Mouse (Mus musculus) gastrocnemius, adult 8-10 months (tissue): ENCODE measurements around the gene Axin1. TPM values are rescaled to one million over a fixed set of nuclear protein-coding genes. Genes with fewer than 3 reads are reported as not detected.
"Not testable (repeated sequence)": the region's sequence is repeated elsewhere in the genome, so short reads cannot be mapped to it uniquely, and the experiment has no call there.

Experiments
- DNase-seq, 2 experiments: peaks; one replicate each; pipeline ENCODE4 v3.0.0; 2022; ENCODE audit warnings: low spot score in 2 of 2
- total RNA-seq, 4 experiments: library from RNA; stranded (reverse); gene quantifications; 2 replicates each; pipeline ENCODE4 v1.2.4; 2022

The Axin1 gene
- total RNA-seq: 10 to 100 TPM; 15.4 to 19.8 (median 17.7) TPM

GRCm38 (mm10) chr17:26138239-26138836 lies at the start of gene Axin1:
TSS of gene Axin1 (plus strand) at chr17:26138688.
- DNase-seq: peak; percentile 88 to 91

DNA sequence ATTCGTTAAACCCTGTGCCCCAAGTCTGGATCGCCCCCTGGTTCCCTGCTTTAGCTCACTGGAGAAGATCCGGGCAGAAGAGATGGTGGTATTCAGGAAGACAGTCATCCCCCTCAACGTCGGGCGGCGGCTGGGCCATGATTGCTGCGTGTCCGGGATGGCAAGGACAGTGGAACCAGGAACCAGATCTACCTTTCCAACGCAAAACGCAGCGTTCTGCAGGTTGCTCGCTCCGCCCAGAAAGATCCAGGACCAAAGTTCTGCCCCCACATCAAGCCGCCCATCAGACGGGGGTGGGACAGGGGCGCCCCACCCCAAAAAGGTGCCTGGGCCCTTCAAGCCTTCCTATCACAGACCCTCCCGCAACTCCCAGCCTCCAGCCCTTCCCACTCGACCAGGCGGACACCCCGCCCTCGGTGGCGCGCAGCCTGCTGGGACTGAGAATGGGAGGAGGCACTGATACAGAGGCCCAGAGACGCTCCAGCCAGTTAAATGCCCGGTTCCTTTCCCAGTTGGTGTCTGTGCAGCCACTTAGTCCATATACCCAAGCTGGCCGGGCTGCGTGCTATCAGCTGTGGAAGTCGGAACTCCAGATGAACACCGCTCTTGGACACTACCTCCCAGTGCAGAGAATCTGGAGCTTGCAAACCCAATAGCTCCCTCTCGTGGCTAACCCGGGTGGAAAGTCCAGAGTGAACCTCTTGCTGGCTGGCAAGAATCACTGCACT lies 48.4 kb upstream of the Axin1 start, which contains the start of gene Decr2:
Decr2 (minus strand) TSS at position 433 of the 728 bp plus-strand sequence.
- peak; percentile 72 to 75 for DNase-seq

DNA sequence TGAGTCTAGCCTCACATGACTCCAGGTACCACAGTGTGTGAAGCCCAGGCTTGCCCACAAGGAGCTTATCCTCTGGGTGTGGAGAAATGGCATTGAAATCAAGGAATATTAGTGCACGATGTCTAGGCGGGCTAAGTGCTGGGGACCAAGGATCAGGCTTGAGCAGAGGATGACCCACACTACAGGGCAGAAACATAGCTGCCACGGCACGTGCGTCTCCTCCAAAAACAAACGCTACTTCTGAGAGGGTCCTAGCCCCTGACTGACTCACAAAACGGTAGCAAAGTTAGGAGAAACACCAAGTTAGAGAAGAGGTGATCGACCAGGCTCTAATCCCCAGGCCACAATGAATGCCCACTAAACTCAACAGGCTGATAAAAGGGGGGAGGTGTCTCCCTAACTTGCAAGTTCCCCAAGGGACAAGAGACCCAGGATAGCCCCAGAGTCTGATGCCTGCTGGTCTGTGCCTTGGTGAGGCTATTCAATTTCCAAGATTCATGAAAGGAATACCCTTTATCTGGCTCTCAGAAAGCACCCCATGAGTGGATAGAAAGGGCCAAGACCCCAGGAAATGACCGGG lies 43.9 kb upstream of the Axin1 start:
- DNase-seq: no peak

GRCm38 (mm10) chr17:26095121-26095740 lies 43.3 kb upstream of the Axin1 start, which contains the start of gene Nme4:
TSS of gene Nme4 (minus strand) at chr17:26095602.
- peak in 1 of 2 experiments; percentile 15 for DNase-seq

GRCm38 (mm10) chr17:26098461-26098860 lies 40.0 kb upstream of the Axin1 start:
- DNase-seq: no peak

- DNase-seq: not testable (repeated sequence)
Observed at GRCm38 (mm10) chr17:26099316-26099715, 39.2 kb upstream of the Axin1 start.

DNA sequence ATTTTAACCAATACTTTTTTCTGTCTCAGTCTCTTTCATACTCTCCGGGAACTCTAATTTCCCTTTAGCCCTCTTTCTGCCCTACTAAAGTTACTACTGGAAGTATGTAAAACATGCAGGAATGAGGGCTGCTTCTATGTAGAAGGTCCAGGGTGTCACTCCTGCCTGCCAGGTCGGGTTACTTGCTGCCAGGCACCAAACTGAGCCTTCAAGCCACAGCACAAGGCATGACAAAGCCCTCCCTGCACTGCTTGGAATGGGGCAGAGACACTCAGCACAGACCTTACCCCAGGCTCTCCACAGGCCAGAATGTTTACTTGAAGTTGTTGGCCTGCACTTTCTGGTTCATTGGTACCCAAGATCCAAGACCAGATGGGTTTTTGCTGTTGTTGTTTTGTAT lies 38.3 kb upstream of the Axin1 start:
- no peak for DNase-seq

DNA sequence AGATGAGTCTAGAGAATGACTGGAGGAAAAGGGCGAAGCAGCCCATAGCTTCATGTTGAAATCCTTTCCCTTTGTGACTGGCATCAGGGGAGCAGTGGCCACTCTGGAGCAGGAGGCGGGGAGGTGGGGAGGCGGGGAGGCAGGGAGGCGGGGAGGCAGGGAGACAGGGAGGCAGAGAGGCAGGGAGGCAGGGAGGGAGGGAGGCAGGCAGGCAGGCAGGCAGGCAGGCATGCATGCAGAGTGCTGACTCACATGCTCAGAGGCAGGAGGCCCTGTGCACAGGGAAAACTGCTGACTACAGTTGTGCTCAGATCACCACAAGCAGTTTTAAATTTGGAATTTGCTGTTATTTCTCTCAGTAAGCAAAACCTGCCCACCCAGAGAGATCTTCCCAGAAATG lies 37.0 kb upstream of the Axin1 start:
- no peak for DNase-seq

DNA sequence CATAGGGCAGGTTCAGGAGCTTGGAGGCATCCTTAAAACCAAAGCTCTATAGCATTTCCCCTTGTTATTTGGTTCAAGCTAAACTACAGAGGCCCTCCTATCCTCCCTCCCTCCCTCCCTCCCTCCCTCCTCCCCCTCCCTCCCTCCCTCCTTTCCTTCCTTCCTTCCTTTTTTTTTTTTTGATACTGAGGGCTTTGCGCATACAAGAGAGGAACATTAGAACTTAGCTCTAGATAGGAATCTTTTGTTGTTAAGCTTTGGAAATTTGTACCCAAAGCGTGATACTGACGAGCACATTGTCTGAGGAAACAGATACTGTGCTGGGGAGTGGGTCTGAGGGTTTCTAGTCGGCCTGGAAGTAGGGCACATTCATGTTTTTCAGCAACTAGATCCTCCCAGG lies 32.9 kb upstream of the Axin1 start:
- DNase-seq: no peak

DNA sequence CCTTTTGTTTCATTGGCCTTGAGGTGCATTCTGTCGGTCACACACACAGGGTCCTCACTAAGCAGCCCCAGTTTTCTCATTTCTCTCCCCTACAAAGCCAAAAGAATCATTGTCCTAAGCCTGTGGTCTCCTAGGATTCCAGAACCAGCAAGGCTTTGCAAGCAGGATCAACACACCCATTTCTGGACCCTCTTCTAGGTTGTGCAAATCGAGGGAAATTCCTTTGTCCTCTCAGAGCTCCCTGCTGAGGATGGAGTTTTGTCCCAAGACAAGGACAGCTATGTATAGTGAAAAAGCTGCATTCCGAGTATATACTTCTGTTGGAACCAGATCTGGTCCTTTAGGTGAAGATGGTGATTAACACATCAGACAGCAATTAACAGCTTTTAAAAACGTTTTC lies 28.3 kb upstream of the Axin1 start:
- DNase-seq: no peak

DNA sequence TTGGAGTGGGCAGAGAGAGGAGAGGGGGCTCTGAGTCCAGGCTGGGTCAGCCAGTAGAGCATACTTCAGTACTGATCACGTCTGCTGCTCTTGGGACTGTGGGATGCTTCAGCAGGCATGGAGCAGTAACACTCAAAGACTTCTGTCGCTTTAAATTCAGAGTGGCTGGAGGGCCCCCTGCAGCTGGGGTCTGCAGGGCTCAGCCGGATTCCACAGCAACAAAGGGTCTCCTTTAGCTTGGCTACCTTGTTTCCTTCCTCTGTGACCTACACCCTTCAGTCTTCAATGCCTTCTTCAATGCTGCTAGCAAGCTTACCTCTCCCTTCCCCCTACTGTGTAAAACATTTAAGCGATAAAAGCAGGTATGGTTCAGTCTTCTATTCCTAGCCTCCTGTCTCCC lies 27.5 kb upstream of the Axin1 start:
- DNase-seq: no peak

DNA sequence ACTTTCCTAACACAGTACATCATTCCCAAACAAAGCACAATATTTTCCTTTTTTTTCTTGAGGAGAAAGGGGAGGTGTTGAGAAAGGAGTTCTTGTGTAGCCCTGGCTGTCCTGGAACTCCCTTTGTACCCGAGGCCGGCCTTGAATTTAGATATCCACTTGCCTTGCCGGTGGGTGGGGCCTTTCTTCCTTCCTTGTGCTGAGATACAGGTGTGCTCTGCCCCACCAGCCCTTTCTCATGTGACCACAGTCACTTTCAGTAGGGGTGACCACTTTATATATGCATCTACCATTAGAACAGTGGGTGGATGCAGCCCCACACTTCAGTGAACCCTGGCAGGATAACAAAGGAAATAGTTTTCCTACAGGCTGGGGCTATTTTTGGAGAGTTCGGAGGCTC lies 26.8 kb upstream of the Axin1 start:
- DNase-seq: no peak

DNA sequence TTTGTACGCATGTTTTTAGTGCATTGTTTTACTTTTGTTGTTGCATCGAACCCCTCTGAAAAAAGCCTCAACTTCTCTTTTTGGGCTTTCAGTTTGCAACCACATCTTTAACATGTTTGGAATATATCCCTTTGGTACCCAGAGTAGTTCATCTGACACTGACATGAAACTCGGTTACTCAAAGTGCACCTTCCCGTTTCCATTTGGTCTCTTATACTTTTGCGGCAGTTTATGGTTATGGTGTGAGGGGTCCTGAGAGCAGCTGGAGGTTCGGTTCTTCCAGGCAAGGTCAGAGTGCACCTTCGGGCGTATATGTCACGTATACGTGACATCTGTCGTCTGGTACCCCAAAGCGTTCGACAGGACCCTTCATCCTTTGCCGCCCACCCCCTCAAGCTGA lies 25.7 kb upstream of the Axin1 start:
- DNase-seq: no peak

DNA sequence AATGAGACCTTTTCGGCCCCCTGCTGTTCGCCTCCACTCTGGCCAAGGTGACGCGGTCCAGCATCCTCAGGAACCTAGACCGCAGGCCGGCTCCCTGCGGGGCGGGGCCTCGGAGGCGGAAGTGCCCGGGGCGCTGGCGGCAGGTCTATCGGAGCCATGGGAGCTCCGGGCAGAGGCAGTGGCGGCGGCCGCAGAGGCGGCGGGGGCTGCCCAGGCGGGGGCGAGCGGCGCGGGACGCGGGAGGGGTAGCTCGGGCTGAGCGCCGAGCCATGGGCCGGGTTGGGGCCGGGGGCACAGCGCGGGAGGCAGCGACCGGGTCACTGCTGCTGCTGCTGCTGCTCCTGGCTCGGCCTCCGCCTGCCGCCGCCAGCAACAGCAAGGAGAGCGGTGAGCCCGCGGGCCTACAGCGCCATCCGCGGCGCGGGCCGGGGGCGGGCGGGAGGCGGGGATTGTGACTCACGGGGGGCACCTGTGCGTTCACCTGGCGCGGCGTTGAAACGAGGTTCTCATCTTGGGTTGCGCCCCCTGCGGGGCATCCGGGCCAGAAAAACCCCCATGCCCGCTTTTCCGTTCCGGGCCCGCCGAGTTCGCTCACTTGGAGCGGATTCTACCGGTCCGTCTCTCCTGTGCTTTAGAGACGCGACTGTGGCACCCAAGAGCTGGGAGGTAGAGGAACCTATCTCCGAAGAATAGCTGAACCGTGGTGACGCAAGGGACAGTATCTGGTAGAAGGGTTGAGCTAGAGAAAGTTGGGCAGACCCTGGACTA lies 25.1 kb upstream of the Axin1 start, which contains the start of gene Tmem8:
Tmem8 (plus strand) TSS at position 119 of the 768 bp plus-strand sequence.
- DNase-seq: no peak

DNA sequence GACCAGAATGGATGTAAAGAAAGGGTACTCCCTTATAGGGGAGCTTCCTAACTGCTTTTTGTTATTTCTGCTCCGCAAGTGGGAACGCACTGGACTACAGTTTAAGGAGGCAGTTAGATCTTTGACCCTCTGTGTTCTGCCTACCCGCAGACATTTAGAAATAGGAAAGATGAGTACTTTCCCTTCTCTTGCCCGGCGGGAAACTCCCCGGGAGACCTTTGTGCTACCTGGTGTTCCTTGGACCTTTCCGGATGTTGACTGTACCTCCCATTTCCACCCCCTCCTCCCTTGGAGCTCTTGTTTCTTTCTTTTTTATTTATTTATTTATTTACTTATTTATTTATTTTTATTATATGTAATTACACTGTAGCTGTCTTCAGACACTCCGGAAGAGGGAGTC lies 24.4 kb upstream of the Axin1 start:
- no peak for DNase-seq

DNA sequence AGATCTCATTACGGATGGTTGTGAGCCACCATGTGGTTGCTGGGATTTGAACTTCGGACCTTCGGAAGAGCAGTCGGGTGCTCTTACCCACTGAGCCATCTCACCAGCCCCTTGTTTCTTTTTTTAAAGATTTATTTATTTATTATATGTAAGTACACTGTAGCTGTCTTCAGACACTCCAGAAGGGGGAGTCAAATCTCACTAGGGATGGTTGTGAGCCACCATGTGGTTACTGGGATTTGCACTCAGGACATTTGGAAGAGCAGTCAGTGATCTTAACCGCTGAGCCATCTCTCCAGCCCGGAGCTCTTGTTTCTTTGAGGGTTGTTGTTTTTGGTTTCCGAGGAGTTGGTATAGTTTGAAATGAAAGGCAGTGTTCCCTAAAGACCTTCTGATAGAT lies 24.0 kb upstream of the Axin1 start:
- not testable (repeated sequence) for DNase-seq

DNA sequence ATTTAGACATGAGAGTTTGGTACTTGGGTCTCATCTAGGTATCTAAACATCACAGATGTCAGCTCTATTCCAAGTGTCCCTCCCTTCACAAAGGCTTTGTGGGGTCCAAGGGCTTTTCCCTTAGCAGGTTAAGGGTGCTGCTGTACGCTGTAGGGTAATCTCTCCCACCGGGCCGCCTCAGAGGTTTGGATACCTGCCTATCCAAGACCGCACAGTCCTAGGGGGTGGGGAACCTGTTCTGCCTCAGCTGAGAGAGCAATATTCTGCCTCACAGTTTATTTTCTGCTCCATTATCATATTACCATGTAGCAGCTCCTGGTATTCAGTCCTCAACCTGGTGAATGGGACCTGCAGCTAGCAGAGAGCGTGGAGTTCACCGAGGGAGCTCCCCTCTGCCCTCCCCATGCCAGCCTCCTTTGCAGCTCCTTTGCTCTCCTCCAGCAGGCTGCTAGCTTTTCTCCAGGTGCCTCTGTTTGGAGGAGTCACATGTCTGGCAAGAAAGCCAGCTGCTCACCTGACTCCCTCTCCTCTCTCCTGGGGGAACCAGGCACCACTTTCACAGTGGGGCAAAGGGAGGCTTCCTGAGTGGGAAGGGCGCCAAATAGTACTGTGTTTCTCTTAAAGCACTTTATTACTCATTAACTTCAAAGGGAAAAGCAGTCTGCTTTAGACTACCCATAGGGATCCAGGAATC lies 23.1 kb upstream of the Axin1 start:
- no peak for DNase-seq

- DNase-seq: no peak
Observed at GRCm38 (mm10) chr17:26115956-26116487, 22.5 kb upstream of the Axin1 start.

- DNase-seq: no peak
Observed at GRCm38 (mm10) chr17:26116503-26117258, 21.8 kb upstream of the Axin1 start.
